Mouse (Mus musculus): ENCODE results near the gene Flt3l.

The Flt3l gene

GRCm38 (mm10) chr7:45135993-45136567, at the start of gene Flt3l, which contains the start of gene Gm45713:
TSS of gene Flt3l (minus strand) at chr7:45136432.
TSS of gene Gm45713 (minus strand) at chr7:45136231.
- in situ Hi-C loops (cut with MboI; ENCODE audit: unreplicated experiment in 2 of 2): loop anchor here in 1 of 2 experiments (5.0 kb wide), 1 partner anchor 54 kb away; no protein-coding TSS in a partner anchor

- in situ Hi-C loops (cut with MboI; ENCODE audit: unreplicated experiment in 2 of 2): no loop called here
Measured at GRCm38 (mm10) chr7:45185921-45186320, 49.7 kb upstream of the Flt3l start.

GRCm38 (mm10) chr7:45183672-45184071, 47.4 kb upstream of the Flt3l start:
- in situ Hi-C loops (cut with MboI; ENCODE audit: unreplicated experiment in 2 of 2): no loop called here

GRCm38 (mm10) chr7:45182606-45183005, 46.4 kb upstream of the Flt3l start:
- in situ Hi-C loops (cut with MboI; ENCODE audit: unreplicated experiment in 2 of 2): no loop called here

GRCm38 (mm10) chr7:45182199-45182601, 46.0 kb upstream of the Flt3l start:
- in situ Hi-C loops (cut with MboI; ENCODE audit: unreplicated experiment in 2 of 2): no loop called here

- in situ Hi-C loops (cut with MboI; ENCODE audit: unreplicated experiment in 2 of 2): no loop called here
Measured at GRCm38 (mm10) chr7:45181540-45181939, 45.3 kb upstream of the Flt3l start.

GRCm38 (mm10) chr7:45180896-45181477, 44.8 kb upstream of the Flt3l start, which contains the start of gene Pth2:
TSS of gene Pth2 (plus strand) at chr7:45180995.
- in situ Hi-C loops (cut with MboI; ENCODE audit: unreplicated experiment in 2 of 2): no loop called here

GRCm38 (mm10) chr7:45179469-45179868, 43.2 kb upstream of the Flt3l start, which contains the start of gene Gfy:
TSS of gene Gfy (minus strand) at chr7:45179569.
- in situ Hi-C loops (cut with MboI; ENCODE audit: unreplicated experiment in 2 of 2): no loop called here

- in situ Hi-C loops (cut with MboI; ENCODE audit: unreplicated experiment in 2 of 2): no loop called here
Measured at GRCm38 (mm10) chr7:45178550-45178949, 42.3 kb upstream of the Flt3l start.

GRCm38 (mm10) chr7:45176356-45176755, 40.1 kb upstream of the Flt3l start:
- in situ Hi-C loops (cut with MboI; ENCODE audit: unreplicated experiment in 2 of 2): no loop called here

GRCm38 (mm10) chr7:45175929-45176328, 39.7 kb upstream of the Flt3l start:
- in situ Hi-C loops (cut with MboI; ENCODE audit: unreplicated experiment in 2 of 2): no loop called here

- in situ Hi-C loops (cut with MboI; ENCODE audit: unreplicated experiment in 2 of 2): no loop called here
Measured at GRCm38 (mm10) chr7:45175398-45175797, 39.2 kb upstream of the Flt3l start.

- in situ Hi-C loops (cut with MboI; ENCODE audit: unreplicated experiment in 2 of 2): loop anchor here in 1 of 2 experiments (5.0 kb wide), 1 partner anchor 128 kb away; no protein-coding TSS in a partner anchor
Measured at GRCm38 (mm10) chr7:45174567-45175280, 38.5 kb upstream of the Flt3l start.

GRCm38 (mm10) chr7:45173772-45174171, 37.5 kb upstream of the Flt3l start:
- in situ Hi-C loops (cut with MboI; ENCODE audit: unreplicated experiment in 2 of 2): loop anchor here in 1 of 2 experiments (5.0 kb wide), 1 partner anchor 129 kb away; no protein-coding TSS in a partner anchor

GRCm38 (mm10) chr7:45172974-45173373, 36.7 kb upstream of the Flt3l start:
- in situ Hi-C loops (cut with MboI; ENCODE audit: unreplicated experiment in 2 of 2): loop anchor here in 1 of 2 experiments (5.0 kb wide), 1 partner anchor 129 kb away; no protein-coding TSS in a partner anchor

GRCm38 (mm10) chr7:45169495-45169894, 33.3 kb upstream of the Flt3l start:
- in situ Hi-C loops (cut with MboI; ENCODE audit: unreplicated experiment in 2 of 2): loop anchor here (5.0 kb wide), 2 partner anchors 33 to 133 kb away; partner anchors contain the start of gene Ccdc155 (in 1 of the 2)

- in situ Hi-C loops (cut with MboI; ENCODE audit: unreplicated experiment in 2 of 2): loop anchor here (5.0 kb wide), 2 partner anchors 34 to 134 kb away; partner anchors contain the start of gene Ccdc155 (in 1 of the 2)
Measured at GRCm38 (mm10) chr7:45168656-45169055, 32.4 kb upstream of the Flt3l start.

- in situ Hi-C loops (cut with MboI; ENCODE audit: unreplicated experiment in 2 of 2): loop anchor here (5.0 kb wide), 2 partner anchors 34 to 134 kb away; partner anchors contain the start of gene Ccdc155 (in 1 of the 2)
Measured at GRCm38 (mm10) chr7:45167761-45168445, 31.7 kb upstream of the Flt3l start.

GRCm38 (mm10) chr7:45166950-45167401, 30.7 kb upstream of the Flt3l start:
- in situ Hi-C loops (cut with MboI; ENCODE audit: unreplicated experiment in 2 of 2): loop anchor here (5.0 kb wide), 2 partner anchors 35 to 135 kb away; partner anchors contain the start of gene Ccdc155 (in 1 of the 2)

GRCm38 (mm10) chr7:45165701-45166100, 29.5 kb upstream of the Flt3l start:
- in situ Hi-C loops (cut with MboI; ENCODE audit: unreplicated experiment in 2 of 2): loop anchor here (5.0 kb wide), 2 partner anchors 37 to 137 kb away; partner anchors contain the start of gene Ccdc155 (in 1 of the 2)
